In the genomic region with DNA sequence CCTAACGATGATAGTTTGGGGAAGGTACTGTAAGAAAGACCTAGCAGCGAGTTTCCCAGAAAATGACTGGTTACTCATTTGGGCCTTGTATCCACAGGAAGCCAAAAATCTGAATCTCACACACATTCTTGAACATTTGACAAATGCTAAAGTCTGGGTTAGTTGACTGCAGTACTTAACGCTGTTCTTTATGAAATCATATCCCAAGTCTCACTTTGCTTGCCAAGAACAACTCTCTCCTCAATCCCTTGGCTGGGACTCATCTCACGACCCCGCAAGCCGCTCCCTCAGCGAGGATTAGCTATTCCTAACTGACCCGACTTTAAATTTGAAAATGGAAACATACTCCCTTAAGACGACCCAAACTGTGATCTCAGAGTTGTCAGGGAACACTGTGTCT, we compare ENCODE assay signal across 21 mouse cellular contexts. TPM values are rescaled to one million over a fixed set of nuclear protein-coding genes. Genes with fewer than 3 reads are reported as not detected.
DNase-seq lines count a peak whose midpoint lies in the region; ATAC-seq and TF ChIP-seq lines count a peak whose summit lies in the region.
"Had no signal": no experiment of that assay in that cellular context is flagged by ENCODE, and none has a peak within 500 bp of the region (broad histone marks: within the 10 kb centered on the region; RNA-seq: fewer than 3 reads in every experiment).

No protein-coding gene starts in this region.

- no peak overlapping the region for H3K4me3 ChIP-seq in heart, embryonic 12.5 days
- no peak overlapping the region for H3K4me3 ChIP-seq in stomach, embryonic 14.5 days (ENCODE audit: low read depth, low read length)
- no peak overlapping the region for H3K4me3 ChIP-seq in stomach, postnatal 0 days (ENCODE audit: low read depth, low read length)
- no peak overlapping the region for H3K4me3 ChIP-seq in layer of hippocampus, adult 2 months
- H3K4me3 ChIP-seq: embryonic facial prominence, embryonic 15.5 days; heart, embryonic 13.5 days; limb, embryonic 13.5 days; midbrain, embryonic 13.5 days; neural tube, embryonic 13.5 days had no signal

- H3K27me3 ChIP-seq in heart, embryonic 12.5 days (replicated peaks) = peaks cover 13% of the 10 kb centered on the region
- H3K27me3 ChIP-seq in stomach, embryonic 14.5 days (ENCODE audit: control insufficient read depth, insufficient read depth, low read length) = no peaks in the 10 kb centered on the region
- H3K27me3 ChIP-seq in stomach, postnatal 0 days (ENCODE audit: control insufficient read depth, insufficient read depth, low read length) = no peaks in the 10 kb centered on the region
- H3K27me3 ChIP-seq: embryonic facial prominence, embryonic 15.5 days; limb, embryonic 13.5 days; midbrain, embryonic 13.5 days; neural tube, embryonic 13.5 days had no signal

- 65% methylated on average over 9 of the region's 9 CpGs for WGBS in heart, embryonic 12.5 days
- 40% methylated on average over 9 of the region's 9 CpGs for WGBS in stomach, embryonic 14.5 days
- 35% methylated on average over 9 of the region's 9 CpGs for WGBS in stomach, postnatal 0 days

- no peak overlapping the region for H3K27ac ChIP-seq in heart, embryonic 12.5 days (ENCODE audit: poor library complexity, severe bottlenecking)
- H3K27ac ChIP-seq in stomach, embryonic 14.5 days (ENCODE audit: low read length) = peak overlapping the region; percentile 7; the same call in 1 of the 2 replicates
- H3K27ac ChIP-seq in stomach, postnatal 0 days (replicated peaks) = no peak overlapping the region
- H3K27ac ChIP-seq in layer of hippocampus, adult 2 months = no peak overlapping the region
- H3K27ac ChIP-seq: embryonic facial prominence, embryonic 15.5 days; heart, embryonic 13.5 days; limb, embryonic 13.5 days; liver, embryonic 14.5 days; midbrain, embryonic 13.5 days; neural tube, embryonic 13.5 days had no signal

- TF ChIP-seq EP300 in stomach, postnatal 0 days (optimal IDR thresholded peaks at IDR 0.05) = no peak

- no peaks in the 10 kb centered on the region for H3K9me3 ChIP-seq in heart, embryonic 12.5 days (replicated peaks)
- no peaks in the 10 kb centered on the region for H3K9me3 ChIP-seq in stomach, embryonic 14.5 days (ENCODE audit: control insufficient read depth, low read depth, low read length)
- no peaks in the 10 kb centered on the region for H3K9me3 ChIP-seq in stomach, postnatal 0 days (ENCODE audit: control insufficient read depth, low read length)
- H3K9me3 ChIP-seq: embryonic facial prominence, embryonic 15.5 days; heart, embryonic 13.5 days; limb, embryonic 13.5 days; midbrain, embryonic 13.5 days; neural tube, embryonic 13.5 days had no signal

- H3K4me1 ChIP-seq in heart, embryonic 12.5 days (replicated peaks) = 0 out of 2 replicates have a peak, but pooled peaks cover 4% of the 10 kb centered on the region
- H3K4me1 ChIP-seq in stomach, embryonic 14.5 days (ENCODE audit: control insufficient read depth, insufficient read depth, low read length) = peaks cover 11% of the 10 kb centered on the region
- H3K4me1 ChIP-seq in stomach, postnatal 0 days (replicated peaks; ENCODE audit: control insufficient read depth, insufficient read depth) = no peaks in the 10 kb centered on the region
- H3K4me1 ChIP-seq: embryonic facial prominence, embryonic 15.5 days; heart, embryonic 13.5 days had no signal

- no peak overlapping the region for H3K4me2 ChIP-seq in heart, embryonic 12.5 days
- H3K4me2 ChIP-seq in stomach, embryonic 14.5 days (replicated peaks; ENCODE audit: low read depth, low read length) = no peak overlapping the region
- no peak overlapping the region for H3K4me2 ChIP-seq in stomach, postnatal 0 days (replicated peaks; ENCODE audit: low read depth)
- H3K4me2 ChIP-seq: embryonic facial prominence, embryonic 15.5 days; heart, embryonic 13.5 days; limb, embryonic 13.5 days; midbrain, embryonic 13.5 days; neural tube, embryonic 13.5 days had no signal

- DNase-seq in gastrocnemius, adult 18-20 months (ENCODE audit: low spot score) = peak; percentile 11
- no peak for DNase-seq in gastrocnemius, postnatal 10 days
- DNase-seq in heart, postnatal 4 days = peak; percentile 21
- no peak for DNase-seq in stomach, postnatal 0 days (ENCODE audit: low spot score)
- no peak for DNase-seq in layer of hippocampus, adult 2 months (ENCODE audit: low spot score in 2 of 2)
- DNase-seq: adrenal gland, postnatal 14 days; cerebellum, adult 11 months; cerebellum, postnatal 10 days; gastrocnemius, postnatal 36 days; kidney, adult 11 months; thymus, postnatal 14 days had no signal

- no peak for ATAC-seq in heart, embryonic 12.5 days (ENCODE audit: insufficient number of reproducible peaks, low FRiP score)
- no peak for ATAC-seq in stomach, embryonic 14.5 days (ENCODE audit: insufficient number of reproducible peaks, insufficient read depth, low FRiP score, low read depth)
- ATAC-seq in stomach, postnatal 0 days (ENCODE audit: low FRiP score, low TSS enrichment) = no peak; the same call in 1 of the 2 replicates
- ATAC-seq: activated CD4-positive, CD25-positive, alpha-beta regulatory T cell, adult 4 months; CD4-positive, CD25-positive, alpha-beta regulatory T cell, adult 4 months; midbrain, embryonic 13.5 days had no signal

- TF ChIP-seq CTCF in stomach, postnatal 0 days (IDR thresholded peaks at IDR 0.05; ENCODE audit: low read depth) = no peak
- TF ChIP-seq CTCF in layer of hippocampus, adult 2 months (conservative IDR thresholded peaks at IDR 0.05) = no peak

- H3K9ac ChIP-seq in heart, embryonic 12.5 days = no peak overlapping the region
- no peak overlapping the region for H3K9ac ChIP-seq in stomach, embryonic 14.5 days (replicated peaks; ENCODE audit: low read depth, low read length)
- H3K9ac ChIP-seq in stomach, postnatal 0 days (ENCODE audit: low read length) = no peak overlapping the region
- H3K9ac ChIP-seq: embryonic facial prominence, embryonic 15.5 days; heart, embryonic 13.5 days; limb, embryonic 13.5 days; liver, embryonic 14.5 days; midbrain, embryonic 13.5 days; neural tube, embryonic 13.5 days had no signal

- H3K36me3 ChIP-seq in heart, embryonic 12.5 days = no peaks in the 10 kb centered on the region
- no peaks in the 10 kb centered on the region for H3K36me3 ChIP-seq in stomach, embryonic 14.5 days (ENCODE audit: control insufficient read depth, insufficient read depth, low read length)
- H3K36me3 ChIP-seq in stomach, postnatal 0 days (ENCODE audit: control insufficient read depth, insufficient read depth, low read length) = no peaks in the 10 kb centered on the region
- H3K36me3 ChIP-seq: embryonic facial prominence, embryonic 15.5 days; heart, embryonic 13.5 days; limb, embryonic 13.5 days; midbrain, embryonic 13.5 days; neural tube, embryonic 13.5 days had no signal

RNA-seq across cellular contexts. Expression of gene Skap2, which starts 54.8 kb away (rescaled TPM):
- total RNA-seq in gastrocnemius, adult 18-20 months (2021) = 1 to 10 TPM; 3.9 to 4.3 TPM
- total RNA-seq in gastrocnemius, postnatal 10 days (2021) = 1 to 10 TPM; 6.1 to 9.1 TPM
- 10 to 100 TPM in 1 of 2 experiments, 1 to 10 TPM in 1; 9.5 to 11.8 TPM for total RNA-seq in heart, postnatal 4 days (2021)
- polyA plus RNA-seq in heart, embryonic 12.5 days (2016; fragmentation: Nextera tagmentation; extraction: Ambion mirVana) = 12.2 and 13.9 TPM in 2 replicates
- polyA plus RNA-seq in stomach, embryonic 14.5 days (2014; fragmentation: Nextera tagmentation; extraction: Ambion mirVana) = 49.1 and 49.4 TPM in 2 replicates
- 26.8 and 27.3 TPM in 2 replicates for polyA plus RNA-seq in stomach, postnatal 0 days (2015; fragmentation: Nextera tagmentation; extraction: Ambion mirVana)
- 10 to 100 TPM; 14.1 to 15.7 TPM for total RNA-seq in layer of hippocampus, adult 2 months (2021)

Comparison
In these comparisons a context has a peak if more than half of its experiments do, and no peak if none do; other contexts are left out.
1. DNase-seq: peak in gastrocnemius, adult 18-20 months (single experiment) and heart, postnatal 4 days (single experiment); none in gastrocnemius, postnatal 10 days (single experiment), stomach, postnatal 0 days (single experiment) and layer of hippocampus, adult 2 months (0 of 2).